Mouse (Mus musculus): ENCODE measurements around the gene Grid2ip.

Grid2ip gene

GRCm38 (mm10) chr5:143356686-143357388 is at the start of gene Grid2ip:
Gene Grid2ip (plus strand): TSS chr5:143357338.
- DNase-seq (ENCODE audit: low read depth) = no peak

GRCm38 (mm10) chr5:143308825-143309224 is 48.3 kb upstream of the Grid2ip start:
- DNase-seq (ENCODE audit: low read depth) = no peak

GRCm38 (mm10) chr5:143309916-143310315 is 47.2 kb upstream of the Grid2ip start:
- DNase-seq (ENCODE audit: low read depth) = no peak

- DNase-seq (ENCODE audit: low read depth) = peak; percentile 42
Observed at GRCm38 (mm10) chr5:143311886-143312285, 45.3 kb upstream of the Grid2ip start.

- no peak for DNase-seq (ENCODE audit: low read depth)
Observed at GRCm38 (mm10) chr5:143314183-143314729, 42.9 kb upstream of the Grid2ip start.

- DNase-seq (ENCODE audit: low read depth) = peak; percentile 39
Observed at GRCm38 (mm10) chr5:143314730-143315513, 42.2 kb upstream of the Grid2ip start, which contains the start of gene E130309D02Rik. Gene E130309D02Rik (minus strand): TSS chr5:143315360.

- no peak for DNase-seq (ENCODE audit: low read depth)
Observed at GRCm38 (mm10) chr5:143315514-143315888, 41.6 kb upstream of the Grid2ip start.

- DNase-seq (ENCODE audit: low read depth) = no peak
Observed at GRCm38 (mm10) chr5:143316605-143317287, 40.4 kb upstream of the Grid2ip start.

- no peak for DNase-seq (ENCODE audit: low read depth)
Observed at GRCm38 (mm10) chr5:143317288-143317610, 39.9 kb upstream of the Grid2ip start.

- peak; percentile 49 for DNase-seq (ENCODE audit: low read depth)
Observed at GRCm38 (mm10) chr5:143328690-143329495, 28.2 kb upstream of the Grid2ip start, which contains the start of gene Zdhhc4. Gene Zdhhc4 (minus strand): TSS chr5:143329256.

- DNase-seq (ENCODE audit: low read depth) = peak; percentile 37
Observed at GRCm38 (mm10) chr5:143333872-143334271, 23.3 kb upstream of the Grid2ip start.

- DNase-seq (ENCODE audit: low read depth) = no peak
Observed at GRCm38 (mm10) chr5:143334418-143335088, 22.6 kb upstream of the Grid2ip start.

- DNase-seq (ENCODE audit: low read depth) = no peak
Observed at GRCm38 (mm10) chr5:143335089-143335460, 22.1 kb upstream of the Grid2ip start.

- no peak for DNase-seq (ENCODE audit: low read depth)
Observed at GRCm38 (mm10) chr5:143336559-143336958, 20.6 kb upstream of the Grid2ip start.

GRCm38 (mm10) chr5:143339603-143340002 is 17.5 kb upstream of the Grid2ip start:
- DNase-seq (ENCODE audit: low read depth) = no peak

- DNase-seq (ENCODE audit: low read depth) = no peak
Observed at GRCm38 (mm10) chr5:143346367-143346766, 10.8 kb upstream of the Grid2ip start.

GRCm38 (mm10) chr5:143356017-143356416 is 1.1 kb upstream of the Grid2ip start:
- DNase-seq (ENCODE audit: low read depth) = no peak

- DNase-seq (ENCODE audit: low read depth) = no peak
Observed at GRCm38 (mm10) chr5:143357564-143357963, 426 bp downstream of the Grid2ip start.

GRCm38 (mm10) chr5:143359263-143359662 is 2.1 kb downstream of the Grid2ip start:
- no peak for DNase-seq (ENCODE audit: low read depth)

GRCm38 (mm10) chr5:143360000-143360399 is 2.9 kb downstream of the Grid2ip start:
- no peak for DNase-seq (ENCODE audit: low read depth)

GRCm38 (mm10) chr5:143361428-143361827 is 4.3 kb downstream of the Grid2ip start:
- no peak for DNase-seq (ENCODE audit: low read depth)

Data from fibroblast of lung, adult 2 months (primary cell).